Mouse (Mus musculus): ENCODE results near the gene Bnip1. TPM values are rescaled to one million over a fixed set of nuclear protein-coding genes. Genes with fewer than 3 reads are reported as not detected.
A peak's percentile ranks its signal among the peaks of the same experiment; 100 is the strongest.

The Bnip1 gene
- polyA plus RNA-seq, 1 experiment from 2014 or later = 52.0 TPM

DNA sequence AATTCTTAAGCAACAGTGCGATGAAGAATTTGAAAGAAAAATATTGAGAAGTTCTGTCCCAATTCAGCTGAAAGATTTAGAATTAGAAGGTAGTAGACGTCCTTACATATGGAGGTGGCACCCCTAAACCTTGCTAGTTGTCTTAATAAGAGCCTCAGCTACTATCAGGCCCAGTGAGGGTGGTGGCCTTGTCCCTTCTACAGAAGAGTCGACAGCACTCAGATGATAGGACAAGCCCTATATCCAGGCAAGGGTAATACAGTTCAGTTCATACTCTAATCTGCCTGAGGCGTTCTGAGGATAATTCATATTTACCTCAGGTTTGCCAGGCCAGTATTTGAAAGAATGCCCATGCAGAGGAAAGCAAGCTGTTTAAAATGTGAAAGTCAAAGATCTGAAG is 2.9 kb upstream of the Bnip1 start:
- Histone ChIP-seq H3K4me3 (ENCODE audit: low read length) (no peak overlapping the region), H3K4me1 (ENCODE audit: control insufficient read depth, insufficient read depth, low read length) (peaks cover 9% of the 10 kb centered on the region), H3K36me3 (ENCODE audit: control insufficient read depth, insufficient read depth, low read length) (no peaks in the 10 kb centered on the region), H3K27ac (ENCODE audit: low read length) (no peak overlapping the region), H3K4me2 (ENCODE audit: low read depth, low read length) (no peak overlapping the region), H3K9me3 (ENCODE audit: control insufficient read depth, low read length) (no peaks in the 10 kb centered on the region), H3K27me3 (replicated peaks; ENCODE audit: control insufficient read depth, insufficient read depth, low read length) (no peaks in the 10 kb centered on the region), H3K9ac (ENCODE audit: low read depth, low read length) (no peak overlapping the region)
- WGBS = 91% methylated on average over 4 of the region's 4 CpGs
- ATAC-seq = no peak

DNA sequence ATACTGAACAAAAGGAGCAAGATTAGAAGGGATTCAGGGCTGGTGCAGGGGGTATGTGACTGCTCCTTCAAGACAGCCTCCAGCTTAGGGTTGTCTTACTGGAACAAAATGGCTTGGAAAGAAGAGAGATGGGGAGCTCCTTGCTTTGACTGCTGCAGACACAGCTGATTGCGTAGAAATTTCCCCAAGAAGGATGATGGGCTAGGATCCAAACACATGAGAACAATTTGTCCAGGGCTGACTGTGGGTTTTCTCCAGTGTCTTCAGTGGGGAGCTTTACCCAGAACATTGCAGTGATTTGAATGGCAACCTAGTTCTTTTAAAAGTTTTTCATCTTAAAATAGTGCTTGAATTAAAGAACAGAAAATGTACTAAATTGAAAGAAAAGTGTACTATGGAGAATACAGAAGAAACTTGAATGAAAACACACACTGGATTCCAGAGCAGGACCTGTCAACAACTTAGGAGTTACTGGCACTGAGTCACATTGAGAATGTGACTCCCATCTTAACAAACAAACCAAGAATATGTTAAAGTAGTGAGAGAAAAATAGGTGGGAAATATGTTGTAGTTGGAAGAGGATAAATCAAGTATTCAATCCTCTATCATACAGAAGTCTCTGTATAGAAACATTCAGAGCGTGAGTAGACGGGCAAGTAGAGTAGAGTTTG is 2.3 kb upstream of the Bnip1 start:
- H3K4me2 ChIP-seq (ENCODE audit: low read depth, low read length) = no peak overlapping the region
- no peak for ATAC-seq
- H3K9me3 ChIP-seq (ENCODE audit: control insufficient read depth, low read length) = no peaks in the 10 kb centered on the region
- 92% methylated on average over 3 of the region's 3 CpGs for WGBS
- peaks cover 9% of the 10 kb centered on the region for H3K4me1 ChIP-seq (ENCODE audit: control insufficient read depth, insufficient read depth, low read length)
- H3K9ac ChIP-seq (ENCODE audit: low read depth, low read length) = no peak overlapping the region
- no peaks in the 10 kb centered on the region for H3K27me3 ChIP-seq (replicated peaks; ENCODE audit: control insufficient read depth, insufficient read depth, low read length)
- no peak overlapping the region for H3K27ac ChIP-seq (ENCODE audit: low read length)
- peaks cover 4% of the 10 kb centered on the region; the same call in 1 of the 2 replicates for H3K36me3 ChIP-seq (ENCODE audit: control insufficient read depth, insufficient read depth, low read length)
- no peak overlapping the region for H3K4me3 ChIP-seq (ENCODE audit: low read length)

DNA sequence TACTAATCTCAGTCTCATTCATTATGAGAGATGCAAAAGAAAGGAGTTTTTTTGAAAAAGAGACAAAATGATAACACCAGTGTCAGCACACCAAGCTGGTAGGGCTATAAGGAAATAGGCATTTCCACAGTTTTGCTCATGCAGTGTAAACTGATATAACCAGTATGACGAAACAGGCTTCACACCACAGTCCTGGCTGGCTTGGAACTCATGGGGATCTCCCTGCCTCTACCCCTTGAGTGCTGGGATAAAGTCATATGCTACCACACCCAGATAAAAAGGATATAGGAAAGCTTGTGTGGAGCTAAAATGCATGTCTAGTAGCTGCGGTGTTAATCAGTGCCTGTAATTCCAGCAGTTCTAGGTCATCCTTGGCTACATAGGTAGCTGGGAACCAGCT is 1.4 kb upstream of the Bnip1 start:
- Histone ChIP-seq H3K9me3 (ENCODE audit: control insufficient read depth, low read length) (no peaks in the 10 kb centered on the region), H3K9ac (ENCODE audit: low read depth, low read length) (no peak overlapping the region), H3K4me2 (ENCODE audit: low read depth, low read length) (no peak overlapping the region), H3K4me1 (ENCODE audit: control insufficient read depth, insufficient read depth, low read length) (peaks cover 9% of the 10 kb centered on the region), H3K27me3 (replicated peaks; ENCODE audit: control insufficient read depth, insufficient read depth, low read length) (no peaks in the 10 kb centered on the region), H3K4me3 (ENCODE audit: low read length) (no peak overlapping the region), H3K27ac (ENCODE audit: low read length) (no peak overlapping the region), H3K36me3 (ENCODE audit: control insufficient read depth, insufficient read depth, low read length) (peaks cover 5% of the 10 kb centered on the region; the same call in 1 of the 2 replicates)
- 76% methylated on average over 2 of the region's 2 CpGs for WGBS
- ATAC-seq = no peak

DNA sequence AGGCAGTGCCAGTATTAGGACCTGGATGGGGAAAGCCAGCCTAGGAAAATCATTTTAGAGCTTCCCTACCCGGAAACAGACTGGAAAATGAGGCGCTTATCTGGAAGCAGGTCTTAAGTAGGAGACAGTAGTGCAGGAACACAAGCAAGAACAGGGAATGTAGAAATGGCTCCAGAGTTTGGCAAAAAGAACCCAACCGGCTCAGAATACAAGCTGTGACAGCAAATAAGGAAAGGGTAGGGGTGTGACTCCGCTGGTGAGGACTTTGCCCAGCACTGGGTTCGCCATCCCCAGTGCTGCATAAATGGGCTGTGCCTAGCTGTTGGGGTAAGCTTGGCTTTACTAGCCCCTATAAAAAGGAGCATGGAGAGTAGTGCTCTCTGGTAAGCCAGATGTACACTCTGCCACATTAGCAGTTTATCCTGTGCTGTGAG is 761 bp downstream of the Bnip1 start:
- Histone ChIP-seq H3K27me3 (replicated peaks; ENCODE audit: control insufficient read depth, insufficient read depth, low read length) (no peaks in the 10 kb centered on the region), H3K36me3 (ENCODE audit: control insufficient read depth, insufficient read depth, low read length) (peaks cover 8% of the 10 kb centered on the region), H3K4me2 (ENCODE audit: low read depth, low read length) (peak overlapping the region; percentile 85), H3K9me3 (ENCODE audit: control insufficient read depth, low read length) (no peaks in the 10 kb centered on the region), H3K9ac (ENCODE audit: low read depth, low read length) (peak overlapping the region; percentile 89), H3K4me1 (ENCODE audit: control insufficient read depth, insufficient read depth, low read length) (peaks cover 9% of the 10 kb centered on the region), H3K27ac (ENCODE audit: low read length) (peak overlapping the region; percentile 98), H3K4me3 (ENCODE audit: low read length) (peak overlapping the region; percentile 81)
- peak; percentile 91 for ATAC-seq
- 15% methylated on average over 5 of the region's 5 CpGs for WGBS

DNA sequence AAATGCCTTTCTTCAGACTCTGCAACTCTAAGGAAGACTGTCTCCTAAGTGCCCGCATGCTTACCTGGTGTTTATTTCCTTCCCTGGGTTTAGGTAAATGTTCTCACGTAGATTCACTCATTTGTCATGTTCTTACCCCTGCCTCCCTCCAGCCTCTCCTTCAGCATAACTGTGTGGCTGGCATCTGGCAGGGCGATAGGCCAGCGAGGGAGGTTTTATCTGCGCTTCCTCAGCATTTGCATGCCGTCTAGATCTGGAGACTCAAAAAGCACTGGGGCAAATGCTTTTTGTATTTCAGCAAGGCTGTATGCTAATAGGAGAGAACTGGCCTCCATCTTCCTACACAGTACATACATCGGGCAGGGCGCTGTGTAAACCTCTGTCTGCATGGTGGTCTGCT is 3.7 kb downstream of the Bnip1 start:
- Histone ChIP-seq H3K4me3 (ENCODE audit: low read length) (no peak overlapping the region), H3K4me2 (ENCODE audit: low read depth, low read length) (no peak overlapping the region), H3K9me3 (ENCODE audit: control insufficient read depth, low read length) (no peaks in the 10 kb centered on the region), H3K4me1 (ENCODE audit: control insufficient read depth, insufficient read depth, low read length) (peaks cover 9% of the 10 kb centered on the region), H3K27ac (ENCODE audit: low read length) (no peak overlapping the region), H3K9ac (ENCODE audit: low read depth, low read length) (no peak overlapping the region), H3K36me3 (ENCODE audit: control insufficient read depth, insufficient read depth, low read length) (peaks cover 19% of the 10 kb centered on the region), H3K27me3 (replicated peaks; ENCODE audit: control insufficient read depth, insufficient read depth, low read length) (no peaks in the 10 kb centered on the region)
- ATAC-seq = no peak
- 95% methylated on average over 8 of the region's 8 CpGs for WGBS

DNA sequence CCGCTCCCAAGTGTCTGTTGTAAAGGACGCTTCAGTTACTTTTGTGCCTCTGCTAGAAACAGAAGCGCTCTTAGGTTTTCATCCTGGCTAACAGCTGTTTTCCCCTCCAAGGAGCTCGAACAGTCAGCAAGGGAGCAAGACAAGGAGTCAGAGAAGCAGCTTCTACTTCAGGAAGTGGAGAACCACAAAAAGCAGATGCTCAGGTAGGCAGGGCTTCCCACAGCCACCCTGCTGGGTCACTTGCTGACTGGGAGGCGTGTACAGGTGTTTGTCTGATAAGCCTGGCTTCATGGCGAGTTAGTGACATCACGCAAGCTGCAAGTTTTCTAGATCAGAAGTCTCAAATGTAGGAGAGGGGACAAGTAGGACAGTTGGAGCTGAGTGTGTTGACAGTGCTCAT is 5.7 kb downstream of the Bnip1 start:
- Histone ChIP-seq H3K4me1 (ENCODE audit: control insufficient read depth, insufficient read depth, low read length) (peaks cover 6% of the 10 kb centered on the region), H3K27me3 (replicated peaks; ENCODE audit: control insufficient read depth, insufficient read depth, low read length) (no peaks in the 10 kb centered on the region), H3K4me3 (ENCODE audit: low read length) (no peak overlapping the region), H3K27ac (ENCODE audit: low read length) (no peak overlapping the region), H3K9ac (ENCODE audit: low read depth, low read length) (no peak overlapping the region), H3K36me3 (ENCODE audit: control insufficient read depth, insufficient read depth, low read length) (peaks cover 24% of the 10 kb centered on the region), H3K9me3 (ENCODE audit: control insufficient read depth, low read length) (no peaks in the 10 kb centered on the region), H3K4me2 (ENCODE audit: low read depth, low read length) (no peak overlapping the region)
- WGBS = 89% methylated on average over 7 of the region's 7 CpGs
- no peak for ATAC-seq

DNA sequence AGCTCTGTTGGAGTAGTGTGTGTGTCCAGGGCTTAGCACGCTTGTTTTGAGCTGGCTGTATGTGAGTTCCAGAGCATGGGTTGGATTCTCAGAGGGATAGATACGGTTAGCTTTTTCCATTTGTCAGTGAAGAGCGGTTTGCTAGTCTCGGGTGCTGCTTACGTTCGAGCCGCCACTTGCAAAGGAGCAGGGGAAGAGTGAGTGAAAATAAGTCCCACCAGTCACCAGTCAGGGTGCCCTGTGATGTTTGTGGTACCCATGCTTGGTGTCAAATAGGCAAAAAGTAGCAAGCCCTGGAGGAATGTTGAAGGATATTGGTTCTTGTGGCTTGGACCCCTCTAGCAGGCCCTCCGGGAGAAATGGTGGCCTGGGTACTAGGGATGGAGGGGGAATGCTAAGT is 8.1 kb downstream of the Bnip1 start:
- 92% methylated on average over 8 of the region's 8 CpGs for WGBS
- peaks cover 26% of the 10 kb centered on the region; the same call in 1 of the 2 replicates for H3K36me3 ChIP-seq (ENCODE audit: control insufficient read depth, insufficient read depth, low read length)
- H3K4me1 ChIP-seq (ENCODE audit: control insufficient read depth, insufficient read depth, low read length) = peaks cover 6% of the 10 kb centered on the region

DNA sequence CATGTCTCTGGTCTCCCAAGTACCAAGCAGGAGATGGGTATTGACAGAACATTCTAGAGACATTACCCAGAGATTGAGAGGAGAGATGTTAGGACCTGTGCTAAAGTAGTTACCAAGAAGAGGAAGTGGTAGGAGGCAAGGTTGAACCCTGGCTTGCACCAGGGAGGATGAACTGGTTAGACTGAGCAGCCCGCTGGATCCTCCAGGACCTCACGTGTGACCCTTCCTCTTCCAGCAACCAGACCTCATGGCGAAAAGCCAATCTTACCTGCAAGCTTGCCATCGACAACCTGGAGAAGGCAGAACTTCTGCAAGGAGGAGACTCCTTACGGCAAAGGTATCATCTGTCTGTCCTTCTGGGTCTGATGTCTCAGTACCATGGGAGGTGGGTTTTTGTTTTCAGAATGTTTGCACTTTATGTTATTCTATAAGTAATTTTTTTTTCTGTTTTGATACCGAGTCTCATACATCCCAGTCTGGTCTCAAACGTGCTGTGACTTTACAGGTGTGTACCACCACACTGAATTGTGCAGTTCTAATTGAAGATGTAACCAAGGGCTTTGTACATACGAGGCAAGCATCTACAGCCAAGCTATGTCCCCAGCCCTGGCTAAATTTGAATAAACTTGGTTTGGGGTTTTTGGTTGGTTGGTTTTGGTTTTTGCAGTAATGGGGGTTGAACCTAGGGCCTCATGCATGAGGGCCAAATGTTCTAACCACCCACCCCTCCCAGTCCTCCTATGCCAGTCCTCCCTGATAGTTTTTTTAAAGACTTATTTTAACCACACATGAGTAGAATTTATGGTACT is 8.8 kb downstream of the Bnip1 start:
- ATAC-seq = no peak
- H3K4me3 ChIP-seq (ENCODE audit: low read length) = no peak overlapping the region
- H3K4me2 ChIP-seq (ENCODE audit: low read depth, low read length) = no peak overlapping the region
- H3K27me3 ChIP-seq (replicated peaks; ENCODE audit: control insufficient read depth, insufficient read depth, low read length) = no peaks in the 10 kb centered on the region
- no peak overlapping the region for H3K9ac ChIP-seq (ENCODE audit: low read depth, low read length)
- H3K4me1 ChIP-seq (ENCODE audit: control insufficient read depth, insufficient read depth, low read length) = peaks cover 6% of the 10 kb centered on the region
- H3K9me3 ChIP-seq (ENCODE audit: control insufficient read depth, low read length) = no peaks in the 10 kb centered on the region
- H3K27ac ChIP-seq (ENCODE audit: low read length) = no peak overlapping the region
- peaks cover 26% of the 10 kb centered on the region; the same call in 1 of the 2 replicates for H3K36me3 ChIP-seq (ENCODE audit: control insufficient read depth, insufficient read depth, low read length)
- 86% methylated on average over 8 of the region's 8 CpGs for WGBS

More for the DNA sequence above, 8.1 kb downstream of the Bnip1 start:
- ATAC-seq = no peak
- Histone ChIP-seq H3K4me3 (ENCODE audit: low read length) (no peak overlapping the region), H3K27ac (ENCODE audit: low read length) (no peak overlapping the region), H3K9ac (ENCODE audit: low read depth, low read length) (no peak overlapping the region), H3K4me2 (ENCODE audit: low read depth, low read length) (no peak overlapping the region), H3K27me3 (replicated peaks; ENCODE audit: control insufficient read depth, insufficient read depth, low read length) (no peaks in the 10 kb centered on the region), H3K9me3 (ENCODE audit: control insufficient read depth, low read length) (no peaks in the 10 kb centered on the region)

DNA sequence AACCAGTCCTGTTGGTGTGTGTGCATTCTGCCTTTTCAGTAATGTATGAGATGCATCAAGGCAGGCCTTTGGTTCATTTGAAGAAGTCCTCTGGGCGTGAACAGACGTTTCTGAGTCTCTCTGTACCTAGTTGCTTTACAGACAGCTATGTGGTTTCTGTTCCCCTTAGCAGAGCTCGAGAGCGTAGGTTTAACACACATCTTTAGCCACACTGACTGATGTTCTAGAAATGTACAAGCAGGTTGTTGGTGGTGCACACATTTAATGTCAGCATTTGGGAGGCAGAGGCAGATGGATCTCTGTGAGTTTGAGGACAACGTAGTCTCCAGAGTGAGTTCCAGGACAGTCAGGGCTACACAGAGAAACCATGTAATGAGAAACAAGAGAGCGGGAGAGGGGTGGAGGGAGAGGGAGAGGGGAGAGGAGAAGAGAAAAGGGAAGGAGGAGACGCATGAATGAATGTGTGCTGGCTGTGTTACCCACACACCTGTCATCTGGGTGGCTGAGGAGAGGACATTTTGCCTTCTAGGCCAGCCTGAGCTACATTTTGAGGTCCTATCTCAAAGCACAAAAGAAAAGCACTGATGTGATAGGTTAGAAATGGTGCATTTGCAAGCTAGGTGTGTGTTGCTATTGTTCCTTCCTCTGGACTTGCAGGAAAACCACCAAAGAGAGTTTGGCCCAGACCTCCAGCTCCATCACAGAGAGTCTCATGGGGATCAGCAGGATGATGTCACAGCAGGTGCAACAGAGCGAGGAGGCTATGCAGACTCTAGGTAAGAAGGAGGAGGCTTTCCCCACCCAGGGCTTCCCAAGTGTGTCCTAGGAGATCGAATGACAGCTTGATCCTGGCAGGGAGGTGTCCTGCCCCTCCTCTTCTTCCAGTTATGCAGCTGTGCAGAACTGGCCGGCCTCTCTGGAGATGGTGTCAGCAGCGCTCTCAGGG is 9.7 kb downstream of the Bnip1 start:
- no peaks in the 10 kb centered on the region for H3K9me3 ChIP-seq (ENCODE audit: control insufficient read depth, low read length)
- H3K9ac ChIP-seq (ENCODE audit: low read depth, low read length) = no peak overlapping the region
- 88% methylated on average over 11 of the region's 11 CpGs for WGBS
- no peak overlapping the region for H3K4me3 ChIP-seq (ENCODE audit: low read length)
- peaks cover 26% of the 10 kb centered on the region; the same call in 1 of the 2 replicates for H3K36me3 ChIP-seq (ENCODE audit: control insufficient read depth, insufficient read depth, low read length)
- peaks cover 6% of the 10 kb centered on the region for H3K4me1 ChIP-seq (ENCODE audit: control insufficient read depth, insufficient read depth, low read length)
- H3K4me2 ChIP-seq (ENCODE audit: low read depth, low read length) = no peak overlapping the region
- H3K27ac ChIP-seq (ENCODE audit: low read length) = no peak overlapping the region
- no peak for ATAC-seq
- no peaks in the 10 kb centered on the region for H3K27me3 ChIP-seq (replicated peaks; ENCODE audit: control insufficient read depth, insufficient read depth, low read length)
